Comparison of ENCODE assay signal across 24 mouse cellular contexts in the genomic region with DNA sequence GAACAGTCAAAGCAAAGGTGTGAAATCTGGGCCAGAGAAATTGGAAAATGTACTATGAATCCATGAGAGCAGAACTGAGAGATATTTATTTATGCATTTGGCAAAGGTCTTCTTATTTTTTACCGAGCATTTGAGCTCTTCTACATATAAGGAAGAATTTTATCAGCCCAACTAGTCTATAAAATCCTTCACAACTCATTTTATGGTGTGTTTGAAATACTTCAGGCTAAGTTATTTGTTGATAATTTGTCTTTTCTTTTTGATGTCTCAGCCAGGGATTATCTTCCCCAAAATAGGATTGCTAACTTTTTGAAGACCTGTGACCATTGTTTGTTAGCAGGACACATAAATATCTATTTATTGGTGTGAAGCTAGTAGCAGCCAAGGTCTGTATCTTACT. TPM values are rescaled to one million over a fixed set of nuclear protein-coding genes. Genes with fewer than 3 reads are reported as not detected.
DNase-seq lines count a peak whose midpoint lies in the region; ATAC-seq and TF ChIP-seq lines count a peak whose summit lies in the region.
"Had no signal": no experiment of that assay in that cellular context is flagged by ENCODE, and none has a peak within 500 bp of the region (broad histone marks: within the 10 kb centered on the region; RNA-seq: fewer than 3 reads in every experiment).

No protein-coding gene starts in this region.

- H3K9ac ChIP-seq in kidney, postnatal 0 days (ENCODE audit: low read depth, low read length): no peak overlapping the region
- no peak overlapping the region for H3K9ac ChIP-seq in lung, embryonic 15.5 days
- H3K9ac ChIP-seq in lung, postnatal 0 days (replicated peaks; ENCODE audit: low read depth): no peak overlapping the region
- H3K9ac ChIP-seq: embryonic facial prominence, embryonic 12.5 days; forebrain, embryonic 13.5 days; forebrain, embryonic 15.5 days had no signal

- TF ChIP-seq CTCF in kidney, postnatal 0 days (IDR thresholded peaks at IDR 0.05; ENCODE audit: low read depth): no peak
- no peak for TF ChIP-seq CTCF in lung, postnatal 0 days (IDR thresholded peaks at IDR 0.05)

- no peaks in the 10 kb centered on the region for H3K9me3 ChIP-seq in kidney, postnatal 0 days (replicated peaks; ENCODE audit: low read length)
- no peaks in the 10 kb centered on the region for H3K9me3 ChIP-seq in lung, embryonic 15.5 days
- H3K9me3 ChIP-seq in lung, postnatal 0 days (ENCODE audit: low read length): no peaks in the 10 kb centered on the region
- H3K9me3 ChIP-seq: embryonic facial prominence, embryonic 10.5 days; embryonic facial prominence, embryonic 12.5 days; forebrain, embryonic 13.5 days; forebrain, embryonic 15.5 days had no signal

- H3K4me3 ChIP-seq in kidney, postnatal 0 days (replicated peaks; ENCODE audit: low read depth, low read length): no peak overlapping the region
- H3K4me3 ChIP-seq in lung, embryonic 15.5 days: no peak overlapping the region
- H3K4me3 ChIP-seq in lung, postnatal 0 days (ENCODE audit: low read depth, low read length): no peak overlapping the region
- H3K4me3 ChIP-seq: embryonic facial prominence, embryonic 10.5 days; embryonic facial prominence, embryonic 12.5 days; forebrain, embryonic 13.5 days; forebrain, embryonic 15.5 days had no signal

- H3K36me3 ChIP-seq in kidney, postnatal 0 days (ENCODE audit: insufficient read depth, low read length): no peaks in the 10 kb centered on the region
- no peaks in the 10 kb centered on the region for H3K36me3 ChIP-seq in lung, embryonic 15.5 days
- no peaks in the 10 kb centered on the region for H3K36me3 ChIP-seq in lung, postnatal 0 days (ENCODE audit: insufficient read depth, low read length)
- H3K36me3 ChIP-seq: embryonic facial prominence, embryonic 10.5 days; embryonic facial prominence, embryonic 12.5 days; forebrain, embryonic 15.5 days; G1E had no signal

- ATAC-seq in kidney, postnatal 0 days (replicated peaks; ENCODE audit: low FRiP score, low read depth): no peak
- peak; percentile 62; the same call in 1 of the 2 replicates for ATAC-seq in lung, embryonic 15.5 days (ENCODE audit: borderline replicate concordance, extremely low read depth, low FRiP score, low TSS enrichment)
- ATAC-seq in lung, postnatal 0 days: no peak
- ATAC-seq: activated CD4-positive, CD25-positive, alpha-beta regulatory T cell, adult 4 months; CD4-positive, CD25-positive, alpha-beta regulatory T cell, adult 4 months; forebrain, embryonic 13.5 days; forebrain, embryonic 15.5 days; Patski had no signal

- H3K4me1 ChIP-seq in kidney, postnatal 0 days (replicated peaks; ENCODE audit: insufficient read depth, low read length): no peaks in the 10 kb centered on the region
- no peaks in the 10 kb centered on the region for H3K4me1 ChIP-seq in lung, embryonic 15.5 days
- no peaks in the 10 kb centered on the region for H3K4me1 ChIP-seq in lung, postnatal 0 days (ENCODE audit: insufficient read depth, low read depth, low read length)
- H3K4me1 ChIP-seq: embryonic facial prominence, embryonic 10.5 days; embryonic facial prominence, embryonic 12.5 days; forebrain, embryonic 13.5 days; forebrain, embryonic 15.5 days had no signal

- WGBS in kidney, postnatal 0 days: 29% methylated on average over 1 of the region's 1 CpGs
- 16% methylated on average over 1 of the region's 1 CpGs for WGBS in lung, embryonic 15.5 days
- 21% methylated on average over 1 of the region's 1 CpGs for WGBS in lung, postnatal 0 days

- no peak overlapping the region for H3K27ac ChIP-seq in kidney, postnatal 0 days
- no peak overlapping the region for H3K27ac ChIP-seq in lung, embryonic 15.5 days
- H3K27ac ChIP-seq in lung, postnatal 0 days (ENCODE audit: low read length): no peak overlapping the region
- H3K27ac ChIP-seq: embryonic facial prominence, embryonic 10.5 days; embryonic facial prominence, embryonic 12.5 days; forebrain, embryonic 13.5 days; forebrain, embryonic 15.5 days had no signal

- TF ChIP-seq EP300 in lung, postnatal 0 days (IDR thresholded peaks at IDR 0.05): no peak

- H3K4me2 ChIP-seq in kidney, postnatal 0 days (ENCODE audit: low read length): no peak overlapping the region
- H3K4me2 ChIP-seq in lung, embryonic 15.5 days: no peak overlapping the region
- H3K4me2 ChIP-seq in lung, postnatal 0 days (replicated peaks; ENCODE audit: low read depth, low read length): no peak overlapping the region
- H3K4me2 ChIP-seq: embryonic facial prominence, embryonic 12.5 days; forebrain, embryonic 13.5 days; forebrain, embryonic 15.5 days had no signal

- H3K27me3 ChIP-seq in kidney, postnatal 0 days (ENCODE audit: insufficient read depth, low read length): no peaks in the 10 kb centered on the region
- H3K27me3 ChIP-seq in lung, embryonic 15.5 days: no peaks in the 10 kb centered on the region
- H3K27me3 ChIP-seq in lung, postnatal 0 days (replicated peaks; ENCODE audit: insufficient read depth, low read length): no peaks in the 10 kb centered on the region
- H3K27me3 ChIP-seq: CH12.LX; embryonic facial prominence, embryonic 12.5 days; forebrain, embryonic 13.5 days; forebrain, embryonic 15.5 days had no signal

- DNase-seq in kidney, postnatal 0 days (ENCODE audit: low spot score): peak; percentile 36
- no peak for DNase-seq in kidney, postnatal 36 days
- DNase-seq in lung, adult 18-20 months: no peak
- peak; percentile 30 for DNase-seq in lung, postnatal 0 days (ENCODE audit: low spot score)
- DNase-seq in lung, postnatal 14 days: no peak
- DNase-seq: adrenal gland, adult 8-10 months; adrenal gland, postnatal 14 days; adrenal gland, postnatal 36 days; B cell, adult 2 months; cerebellum, adult 11-12 months; cerebellum, adult 2 months; cerebellum, adult 9-10 months; cerebellum, postnatal 10 days; cerebellum, postnatal 25 days had no signal

RNA-seq across cellular contexts. Expression of a gene that starts 55.9 kb away (rescaled TPM):
- 1.4 and 2.1 TPM in 2 replicates for polyA plus RNA-seq in kidney, postnatal 0 days (2015; fragmentation: Nextera tagmentation; extraction: Ambion mirVana)
- polyA plus RNA-seq in lung, embryonic 15.5 days (2015; fragmentation: Nextera tagmentation; extraction: Ambion mirVana): 2.8 and 2.9 TPM in 2 replicates
- 2.3 and 2.8 TPM in 2 replicates for polyA plus RNA-seq in lung, postnatal 0 days (2015; fragmentation: Nextera tagmentation; extraction: Ambion mirVana)
- polyA plus RNA-seq: G1E had no signal

Comparison
In these comparisons a context has a peak if more than half of its experiments do, and no peak if none do; other contexts are left out.
1. DNase-seq: peak in kidney, postnatal 0 days (single experiment) and lung, postnatal 0 days (single experiment); none in kidney, postnatal 36 days (0 of 2), lung, adult 18-20 months (0 of 2) and lung, postnatal 14 days (single experiment).